ENCODE assay signal across 10 mouse cellular contexts in the genomic region with DNA sequence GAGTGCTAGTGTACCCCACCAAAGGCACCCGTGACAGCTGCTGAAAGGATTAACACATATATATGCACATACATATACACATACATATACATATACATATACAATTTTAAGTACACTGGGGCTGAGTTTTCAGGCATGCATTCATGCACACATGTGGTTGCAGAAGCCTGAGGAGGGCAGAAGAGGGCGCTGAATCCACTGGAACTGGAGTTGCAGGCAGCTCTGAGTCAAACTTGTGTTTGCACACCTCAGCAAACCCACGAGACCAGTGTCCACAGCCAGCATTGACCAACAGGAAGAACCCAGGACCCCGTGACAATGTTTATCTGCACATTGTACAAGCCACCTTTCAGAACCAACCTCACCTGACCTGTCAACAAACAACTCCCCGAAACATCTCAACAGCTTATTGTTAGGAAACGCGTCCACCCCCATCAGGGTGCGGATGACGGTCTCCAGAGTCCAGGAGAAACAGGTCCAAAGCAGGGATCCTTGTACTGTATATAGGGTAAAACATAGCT. TPM values are rescaled to one million over a fixed set of nuclear protein-coding genes. Genes with fewer than 3 reads are reported as not detected.
DNase-seq lines count a peak whose midpoint lies in the region; ATAC-seq and TF ChIP-seq lines count a peak whose summit lies in the region.
"Had no signal": no experiment of that assay in that cellular context is flagged by ENCODE, and none has a peak within 500 bp of the region (broad histone marks: within the 10 kb centered on the region; RNA-seq: fewer than 3 reads in every experiment).

No protein-coding gene starts in this region.

- no peak for TF ChIP-seq POLR2A in MEL (IDR thresholded peaks at IDR 0.05; ENCODE audit: control insufficient read depth in 1 of 2, insufficient read depth in 1 of 2, low read depth in 1 of 2, low read length in 2 of 2, poor library complexity in 1 of 2)
- no peak for TF ChIP-seq POLR2A in liver, adult 2 months (IDR thresholded peaks at IDR 0.05; ENCODE audit: extremely low read depth, insufficient read depth, low read length)

- H3K9ac ChIP-seq in hindbrain, postnatal 0 days (replicated peaks; ENCODE audit: low read length), result no peak overlapping the region
- no peak overlapping the region for H3K9ac ChIP-seq in hindbrain, embryonic 12.5 days
- H3K9ac ChIP-seq in MEL (ENCODE audit: control insufficient read depth, low read depth, low read length, poor library complexity, severe bottlenecking), result peak overlapping the region; percentile 62
- no peak overlapping the region for H3K9ac ChIP-seq in liver, adult 2 months (ENCODE audit: low read depth, low read length)

- 75% methylated on average over 9 of the region's 9 CpGs for WGBS in hindbrain, postnatal 0 days
- WGBS in hindbrain, embryonic 12.5 days, result 75% methylated on average over 9 of the region's 9 CpGs
- 47% methylated on average over 9 of the region's 9 CpGs for WGBS in liver, adult 2 months

- peak; percentile 67 for TF ChIP-seq RAD21 in MEL (IDR thresholded peaks at IDR 0.05; ENCODE audit: low read depth, low read length)

- TF ChIP-seq CTCF in hindbrain, postnatal 0 days (IDR thresholded peaks at IDR 0.05; ENCODE audit: low read depth), result peak; percentile 45
- peak; percentile 62 to 78 (median 71) for TF ChIP-seq CTCF in MEL (IDR thresholded peaks at IDR 0.05 in 2 of 3, conservative IDR thresholded peaks at IDR 0.05 in 1 of 3; ENCODE audit: control insufficient read depth in 1 of 3, insufficient read depth in 1 of 3, low read depth in 2 of 3, low read length in 3 of 3, poor library complexity in 1 of 3, severe bottlenecking in 1 of 3)
- TF ChIP-seq CTCF in liver, adult 2 months (IDR thresholded peaks at IDR 0.05; ENCODE audit: low read depth, low read length), result peak; percentile 81

- H3K27ac ChIP-seq in hindbrain, postnatal 0 days, result no peak overlapping the region
- no peak overlapping the region for H3K27ac ChIP-seq in hindbrain, embryonic 12.5 days
- peak overlapping the region; percentile 77 for H3K27ac ChIP-seq in MEL (ENCODE audit: control insufficient read depth, low read depth, low read length)
- H3K27ac ChIP-seq in liver, adult 2 months (replicated peaks; ENCODE audit: insufficient read depth, low read depth, low read length), result peak overlapping the region; percentile 36; the same call in 1 of the 2 replicates

- H3K79me2 ChIP-seq in MEL (ENCODE audit: control insufficient read depth, insufficient read depth, low read length, poor library complexity), result peaks cover 2% of the 10 kb centered on the region; the same call in 1 of the 2 replicates
- H3K79me2 ChIP-seq in liver, adult 2 months (ENCODE audit: control insufficient read depth, insufficient read depth, low read length), result no peaks in the 10 kb centered on the region

- H3K4me2 ChIP-seq in hindbrain, postnatal 0 days (ENCODE audit: low read depth, low read length), result no peak overlapping the region
- H3K4me2 ChIP-seq in hindbrain, embryonic 12.5 days (replicated peaks), result no peak overlapping the region

- DNase-seq in hindbrain, postnatal 0 days (ENCODE audit: low spot score), result no peak
- DNase-seq in MEL (ENCODE audit: low read depth, low spot score), result peak; percentile 81
- peak; percentile 54 for DNase-seq in liver, adult 2 months (ENCODE audit: extremely low read depth, low read depth, low spot score)
- DNase-seq in spleen, postnatal 36 days (ENCODE audit: low spot score in 2 of 2), result peak; percentile 42 to 47
- DNase-seq in retina, embryonic 14.5 days (ENCODE audit: low spot score), result no peak
- DNase-seq in layer of hippocampus, postnatal 25 days (ENCODE audit: extremely low spot score in 1 of 2, low spot score in 1 of 2), result no peak
- DNase-seq in frontal cortex, postnatal 36 days (ENCODE audit: low spot score in 2 of 2), result no peak

- H3K27me3 ChIP-seq in hindbrain, postnatal 0 days (ENCODE audit: insufficient read depth, low read length), result no peaks in the 10 kb centered on the region
- H3K27me3 ChIP-seq in hindbrain, embryonic 12.5 days, result no peaks in the 10 kb centered on the region
- no peaks in the 10 kb centered on the region for H3K27me3 ChIP-seq in MEL (ENCODE audit: control insufficient read depth in 1 of 2, insufficient read depth in 2 of 2, low read length in 2 of 2)
- no peaks in the 10 kb centered on the region for H3K27me3 ChIP-seq in liver, adult 2 months (ENCODE audit: control insufficient read depth, insufficient read depth, low read length)

- H3K4me3 ChIP-seq in hindbrain, postnatal 0 days (ENCODE audit: low read length), result no peak overlapping the region
- no peak overlapping the region for H3K4me3 ChIP-seq in hindbrain, embryonic 12.5 days
- no peak overlapping the region for H3K4me3 ChIP-seq in MEL (ENCODE audit: control insufficient read depth in 1 of 2, insufficient read depth in 1 of 2, low read depth in 2 of 2, low read length in 2 of 2)
- no peak overlapping the region for H3K4me3 ChIP-seq in liver, adult 2 months (ENCODE audit: insufficient read depth, low read depth, low read length)
- H3K4me3 ChIP-seq: erythroblast, embryonic 14.5 days; myocyte had no signal

- no peaks in the 10 kb centered on the region for H3K9me3 ChIP-seq in hindbrain, postnatal 0 days (ENCODE audit: low read length)
- no peaks in the 10 kb centered on the region for H3K9me3 ChIP-seq in hindbrain, embryonic 12.5 days (replicated peaks)
- no peaks in the 10 kb centered on the region for H3K9me3 ChIP-seq in MEL (replicated peaks; ENCODE audit: insufficient read depth, low read length)

- no peaks in the 10 kb centered on the region for H3K4me1 ChIP-seq in hindbrain, postnatal 0 days (ENCODE audit: insufficient read depth, low read length)
- H3K4me1 ChIP-seq in hindbrain, embryonic 12.5 days, result peaks cover 5% of the 10 kb centered on the region; the same call in 1 of the 2 replicates
- H3K4me1 ChIP-seq in MEL (ENCODE audit: control insufficient read depth in 1 of 2, insufficient read depth in 2 of 2, low read length in 2 of 2), result peaks cover 6 to 37% of the 10 kb centered on the region in 2 experiments
- peaks cover 4% of the 10 kb centered on the region; the same call in 1 of the 2 replicates for H3K4me1 ChIP-seq in liver, adult 2 months (ENCODE audit: control insufficient read depth, insufficient read depth, low read length)

- ATAC-seq in hindbrain, postnatal 0 days, result no peak
- no peak for ATAC-seq in hindbrain, embryonic 12.5 days (ENCODE audit: low FRiP score)

- no peak for TF ChIP-seq EP300 in MEL (IDR thresholded peaks at IDR 0.05; ENCODE audit: low read depth in 1 of 2, low read length in 2 of 2)

- H3K36me3 ChIP-seq in hindbrain, postnatal 0 days (ENCODE audit: insufficient read depth, low read length), result no peaks in the 10 kb centered on the region
- no peaks in the 10 kb centered on the region for H3K36me3 ChIP-seq in hindbrain, embryonic 12.5 days
- peaks cover 0 to 25% of the 10 kb centered on the region in 2 experiments; a peak in 2 of 4 replicates for H3K36me3 ChIP-seq in MEL (ENCODE audit: control insufficient read depth in 1 of 2, insufficient read depth in 2 of 2, low read length in 2 of 2)
- H3K36me3 ChIP-seq in liver, adult 2 months (ENCODE audit: control insufficient read depth, insufficient read depth, low read length), result no peaks in the 10 kb centered on the region

TF ChIP-seq in MEL, 35 proteins besides CTCF, POLR2A, EP300 and RAD21 (continues in another document):
- peak; percentile 50; the same call in 1 of the 2 replicates for TF ChIP-seq MAFK (IDR thresholded peaks at IDR 0.05; ENCODE audit: borderline replicate concordance, low read depth, low read length)
- no peak for TF ChIP-seq CHD2 (IDR thresholded peaks at IDR 0.05; ENCODE audit: low read length)
- TF ChIP-seq MAX (IDR thresholded peaks at IDR 0.05; ENCODE audit: low read length), result peak; percentile 53
- TF ChIP-seq MEF2A (IDR thresholded peaks at IDR 0.05; ENCODE audit: extremely low read depth, insufficient replicate concordance, low read depth, low read length, poor library complexity, severe bottlenecking), result no peak
- TF ChIP-seq MAZ (IDR thresholded peaks at IDR 0.05; ENCODE audit: low read depth, low read length), result 0 out of 2 replicates have a peak, but pooled peaks have one; percentile 31
- no peak for TF ChIP-seq POLR2AphosphoS2 (IDR thresholded peaks at IDR 0.05; ENCODE audit: low read length)
- no peak for TF ChIP-seq GATA1 (IDR thresholded peaks at IDR 0.05; ENCODE audit: low read depth, low read length)
- 0 out of 2 replicates have a peak, but pooled peaks have one; percentile 14 for TF ChIP-seq USF1 (IDR thresholded peaks at IDR 0.05; ENCODE audit: low read depth, low read length)
- 0 out of 2 replicates have a peak, but pooled peaks have one; percentile 20 for TF ChIP-seq BHLHE40 (IDR thresholded peaks at IDR 0.05; ENCODE audit: borderline replicate concordance, low read depth, low read length)
- peak; percentile 59 for TF ChIP-seq SIN3A (IDR thresholded peaks at IDR 0.05; ENCODE audit: low read length)
- peak; percentile 62 for TF ChIP-seq SMC3 (IDR thresholded peaks at IDR 0.05; ENCODE audit: low read depth, low read length)
- peak; percentile 67 for TF ChIP-seq ZC3H11A (IDR thresholded peaks at IDR 0.05; ENCODE audit: low read depth, low read length)
- TF ChIP-seq HCFC1 (IDR thresholded peaks at IDR 0.05; ENCODE audit: low read depth, low read length), result 0 out of 2 replicates have a peak, but pooled peaks have one; percentile 23
- peak; percentile 78; the same call in 1 of the 2 replicates for TF ChIP-seq MYC (IDR thresholded peaks at IDR 0.05; ENCODE audit: low read depth, low read length)

RNA-seq across cellular contexts. Expression of gene Yy1, which starts 32.2 kb away (rescaled TPM):
- total RNA-seq in hindbrain, postnatal 0 days (2014; rRNA removed), result 29.6 and 30.2 TPM in 2 replicates
- polyA plus RNA-seq in hindbrain, postnatal 0 days (2015; fragmentation: Nextera tagmentation; extraction: Ambion mirVana), result 7.9 and 8.2 TPM in 2 replicates
- polyA plus RNA-seq in hindbrain, embryonic 12.5 days (2016; fragmentation: Nextera tagmentation; extraction: Ambion mirVana), result 16.2 and 18.3 TPM in 2 replicates
- total RNA-seq in MEL (2012; rRNA removed), result 34.9 and 37.1 TPM in 2 replicates
- 10 to 100 TPM; 52.1 to 62.4 TPM for polyA plus RNA-seq in MEL (2012; ENCODE audit: insufficient read depth in 1 of 2, insufficient read length in 2 of 2, low read depth in 1 of 2, low replicate concordance in 2 of 2, missing spikeins in 1 of 2)
- total RNA-seq in liver, adult 2 months (2014; rRNA removed), result 19.6 and 24.8 TPM in 2 replicates
- 10.3 and 11.6 TPM in 2 replicates for polyA plus RNA-seq in liver, adult 2 months (2012; rRNA removed)
- 10 to 100 TPM; 48.9 to 51.6 TPM for total RNA-seq in layer of hippocampus, postnatal 25 days (2021)

RNA-seq across cellular contexts. Expression of gene Degs2, which starts 58.4 kb away (rescaled TPM):
- 0.10 and 0.47 TPM in 2 replicates for total RNA-seq in hindbrain, postnatal 0 days (2014; rRNA removed)
- polyA plus RNA-seq in hindbrain, postnatal 0 days (2015; fragmentation: Nextera tagmentation; extraction: Ambion mirVana), result 0.73 and 1.4 TPM in 2 replicates
- polyA plus RNA-seq in hindbrain, embryonic 12.5 days (2016; fragmentation: Nextera tagmentation; extraction: Ambion mirVana), result 1.7 and 2.2 TPM in 2 replicates
- total RNA-seq in MEL (2012; rRNA removed), result not detected in 2 replicates
- not detected for polyA plus RNA-seq in MEL (2012; ENCODE audit: insufficient read depth in 1 of 2, insufficient read length in 2 of 2, low read depth in 1 of 2, low replicate concordance in 2 of 2, missing spikeins in 1 of 2)
- total RNA-seq in liver, adult 2 months (2014; rRNA removed), result 0.07 and 0.65 TPM in 2 replicates
- polyA plus RNA-seq in liver, adult 2 months (2012; rRNA removed), result 0.11 and 0.29 TPM in 2 replicates
- 1 to 10 TPM; 3.6 to 3.8 TPM for total RNA-seq in layer of hippocampus, postnatal 25 days (2021)
- polyA plus RNA-seq: erythroblast, embryonic 14.5 days had no signal

Comparison
In these comparisons a context has a peak if more than half of its experiments do, and no peak if none do; other contexts are left out.
1. DNase-seq: peak in MEL (single experiment), liver, adult 2 months (single experiment) and spleen, postnatal 36 days (2 of 2); none in hindbrain, postnatal 0 days (single experiment), retina, embryonic 14.5 days (single experiment), layer of hippocampus, postnatal 25 days (0 of 2) and frontal cortex, postnatal 36 days (0 of 2).
2. H3K27ac ChIP-seq: peak in MEL (single experiment) and liver, adult 2 months (single experiment); none in hindbrain, postnatal 0 days (single experiment) and hindbrain, embryonic 12.5 days (single experiment).
3. Peak in every context shown above with its lines, with median percentiles within 50 percentile points of each other: CTCF ChIP-seq.